Mouse (Mus musculus): ENCODE measurements around the gene Fhit.

- TF ChIP-seq GATA1 (IDR thresholded peaks at IDR 0.05; ENCODE audit: low read length), result no peak
- TF ChIP-seq TAL1 (IDR thresholded peaks at IDR 0.05; ENCODE audit: low read length), result no peak
Measured at GRCm38 (mm10) chr14:10409306-10409962, 752.4 kb downstream of the Fhit start.

All from erythroblast, embryonic 14.5 days (primary cell).